In the genomic region with DNA sequence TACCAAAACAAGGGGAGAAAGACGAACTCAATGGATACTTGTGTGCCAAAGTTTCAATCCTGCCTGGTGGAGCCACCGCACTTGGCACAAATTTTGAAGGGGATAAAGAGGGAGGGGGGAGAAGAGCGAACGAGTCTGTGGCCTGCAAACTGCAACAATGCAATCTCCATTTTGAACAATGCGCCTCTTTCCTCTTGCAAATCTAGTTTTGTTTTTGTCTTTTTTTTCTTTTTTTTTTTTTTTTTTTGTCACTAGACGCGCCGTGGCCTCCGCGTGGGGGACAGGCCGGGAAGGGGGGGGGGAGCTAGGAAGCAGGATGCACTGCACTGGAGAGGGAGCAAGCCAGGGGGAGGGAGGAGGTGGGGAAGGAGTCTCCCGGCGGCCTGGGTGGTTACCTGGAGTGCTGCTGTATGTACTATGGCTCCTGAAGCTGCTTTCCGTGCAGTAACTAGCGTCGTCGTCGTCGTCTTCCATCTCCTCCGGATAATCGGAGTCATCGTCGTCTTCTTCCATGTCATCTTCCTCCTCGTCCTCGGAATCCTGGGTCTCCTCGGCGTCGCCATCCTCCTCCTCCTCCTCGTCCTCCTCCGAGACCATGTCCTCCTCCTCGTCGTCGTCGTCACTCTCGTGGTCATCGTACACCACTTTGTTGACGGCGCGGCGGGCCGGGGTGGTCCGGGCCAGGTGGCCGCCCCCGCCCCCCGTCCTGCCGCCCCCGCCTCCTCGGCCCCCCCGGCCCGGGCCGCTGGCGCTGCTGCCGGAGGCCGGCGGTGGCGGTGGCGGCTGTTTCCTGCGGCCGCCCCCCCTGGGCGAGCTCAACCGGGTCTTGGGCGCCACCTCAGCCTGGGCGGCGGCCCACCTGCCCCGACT, we compare ENCODE assay signal across 8 mouse cellular contexts. TPM values are rescaled to one million over a fixed set of nuclear protein-coding genes. Genes with fewer than 3 reads are reported as not detected.
A peak's percentile ranks its signal among the peaks of the same experiment; 100 is the strongest.
DNase-seq lines count a peak whose midpoint lies in the region; ATAC-seq and TF ChIP-seq lines count a peak whose summit lies in the region.

No protein-coding gene starts in this region.

- TF ChIP-seq POLR2A in olfactory bulb, adult 2 months (IDR thresholded peaks at IDR 0.05; ENCODE audit: insufficient read depth, low read depth, low read length), result peak; percentile 46; the same call in 1 of the 2 replicates
- 0 out of 2 replicates have a peak, but pooled peaks have one; percentile 16 for TF ChIP-seq POLR2A in thymus, adult 2 months (IDR thresholded peaks at IDR 0.05; ENCODE audit: control insufficient read depth, extremely low read depth, insufficient read depth, low read length, poor library complexity)

- peak overlapping the region; percentile 88 for H3K4me3 ChIP-seq in E14TG2a.4 (replicated peaks; ENCODE audit: low read length)
- peak overlapping the region; percentile 97 for H3K4me3 ChIP-seq in forebrain, embryonic 12.5 days (replicated peaks)
- H3K4me3 ChIP-seq in heart, postnatal 0 days (ENCODE audit: low read depth, low read length), result peak overlapping the region; percentile 84
- peak overlapping the region; percentile 79 for H3K4me3 ChIP-seq in lung, embryonic 15.5 days
- H3K4me3 ChIP-seq in olfactory bulb, adult 2 months (ENCODE audit: insufficient read depth, low read depth, low read length), result peak overlapping the region; percentile 82
- H3K4me3 ChIP-seq in thymus, adult 2 months (ENCODE audit: control insufficient read depth, insufficient read depth, low read length), result peak overlapping the region; percentile 60

- peak; percentile 40 for DNase-seq in c-Kit-positive CD71-positive TER-119-positive erythroid progenitor cells, embryonic 14.5 days (ENCODE audit: low spot score)
- DNase-seq in heart, postnatal 0 days (ENCODE audit: low spot score), result peak; percentile 58
- DNase-seq in kidney, postnatal 4 days, result peak; percentile 72 to 82
- DNase-seq in thymus, adult 2 months, result peak; percentile 66

- TF ChIP-seq EP300 in heart, postnatal 0 days (IDR thresholded peaks at IDR 0.05; ENCODE audit: low read depth), result no peak

- H3K9ac ChIP-seq in forebrain, embryonic 12.5 days, result peak overlapping the region; percentile 98
- peak overlapping the region; percentile 96 for H3K9ac ChIP-seq in heart, postnatal 0 days (replicated peaks; ENCODE audit: low read depth, low read length)
- H3K9ac ChIP-seq in lung, embryonic 15.5 days, result peak overlapping the region; percentile 87

- WGBS in forebrain, embryonic 12.5 days, result 0% methylated on average over 42 of the region's 65 CpGs
- WGBS in heart, postnatal 0 days, result 1% methylated on average over 50 of the region's 65 CpGs
- under 1% methylated on average over 34 of the region's 65 CpGs for WGBS in lung, embryonic 15.5 days
- WGBS in olfactory bulb, adult 2 months, result under 1% methylated on average over 62 of the region's 65 CpGs
- WGBS in thymus, adult 2 months, result 3% methylated on average over 59 of the region's 65 CpGs

- peaks cover 67% of the 10 kb centered on the region for H3K4me1 ChIP-seq in E14TG2a.4 (replicated peaks; ENCODE audit: low read depth, low read length)
- peaks cover 21% of the 10 kb centered on the region for H3K4me1 ChIP-seq in forebrain, embryonic 12.5 days
- H3K4me1 ChIP-seq in heart, postnatal 0 days (ENCODE audit: control insufficient read depth, insufficient read depth), result peaks cover 14% of the 10 kb centered on the region; the same call in 1 of the 2 replicates
- peaks cover 21% of the 10 kb centered on the region for H3K4me1 ChIP-seq in lung, embryonic 15.5 days
- peaks cover 10% of the 10 kb centered on the region for H3K4me1 ChIP-seq in olfactory bulb, adult 2 months (ENCODE audit: control insufficient read depth, insufficient read depth, low read length)
- H3K4me1 ChIP-seq in thymus, adult 2 months (replicated peaks; ENCODE audit: control insufficient read depth, insufficient read depth, low read length), result peaks cover 10% of the 10 kb centered on the region

- H3K27ac ChIP-seq in forebrain, embryonic 12.5 days, result peak overlapping the region; percentile 98
- peak overlapping the region; percentile 96 for H3K27ac ChIP-seq in heart, postnatal 0 days (ENCODE audit: low read depth)
- H3K27ac ChIP-seq in lung, embryonic 15.5 days, result peak overlapping the region; percentile 97
- peak overlapping the region; percentile 68 for H3K27ac ChIP-seq in olfactory bulb, adult 2 months (ENCODE audit: insufficient read depth, low read depth, low read length)
- peak overlapping the region; percentile 80 for H3K27ac ChIP-seq in thymus, adult 2 months (ENCODE audit: control insufficient read depth, insufficient read depth, low read length)

- H3K4me2 ChIP-seq in forebrain, embryonic 12.5 days, result peak overlapping the region; percentile 66
- H3K4me2 ChIP-seq in heart, postnatal 0 days (ENCODE audit: low read depth, low read length), result peak overlapping the region; percentile 93
- peak overlapping the region; percentile 73 for H3K4me2 ChIP-seq in lung, embryonic 15.5 days

- no peak for TF ChIP-seq CTCF in E14TG2a.4 (conservative IDR thresholded peaks at IDR 0.05; ENCODE audit: low read length)
- no peak for TF ChIP-seq CTCF in heart, postnatal 0 days (IDR thresholded peaks at IDR 0.05; ENCODE audit: low read depth)
- TF ChIP-seq CTCF in olfactory bulb, adult 2 months (IDR thresholded peaks at IDR 0.05; ENCODE audit: insufficient read depth, low read depth, low read length), result no peak
- TF ChIP-seq CTCF in thymus, adult 2 months (IDR thresholded peaks at IDR 0.05; ENCODE audit: borderline replicate concordance, control insufficient read depth, extremely low read depth, insufficient read depth, low read length, poor library complexity), result no peak

- H3K36me3 ChIP-seq in E14TG2a.4 (ENCODE audit: insufficient read depth, low read length), result peaks cover 20% of the 10 kb centered on the region; the same call in 1 of the 2 replicates
- no peaks in the 10 kb centered on the region; the same call in 1 of the 2 replicates for H3K36me3 ChIP-seq in forebrain, embryonic 12.5 days (replicated peaks)
- H3K36me3 ChIP-seq in heart, postnatal 0 days (replicated peaks; ENCODE audit: control insufficient read depth, insufficient read depth, low read length), result no peaks in the 10 kb centered on the region
- no peaks in the 10 kb centered on the region for H3K36me3 ChIP-seq in lung, embryonic 15.5 days
- H3K36me3 ChIP-seq in thymus, adult 2 months (ENCODE audit: control insufficient read depth, insufficient read depth, low read length), result no peaks in the 10 kb centered on the region

- ATAC-seq in forebrain, embryonic 12.5 days (ENCODE audit: low FRiP score), result peak; percentile 43
- peak; percentile 68 for ATAC-seq in heart, postnatal 0 days (ENCODE audit: insufficient read depth, low read depth)
- ATAC-seq in lung, embryonic 15.5 days (ENCODE audit: borderline replicate concordance, extremely low read depth, low FRiP score, low TSS enrichment), result peak; percentile 69

- no peaks in the 10 kb centered on the region for H3K27me3 ChIP-seq in E14TG2a.4 (ENCODE audit: insufficient read depth, low read length)
- no peaks in the 10 kb centered on the region for H3K27me3 ChIP-seq in forebrain, embryonic 12.5 days
- H3K27me3 ChIP-seq in heart, postnatal 0 days (ENCODE audit: control insufficient read depth, insufficient read depth, low read length), result no peaks in the 10 kb centered on the region
- H3K27me3 ChIP-seq in lung, embryonic 15.5 days, result no peaks in the 10 kb centered on the region
- H3K27me3 ChIP-seq in thymus, adult 2 months (ENCODE audit: control insufficient read depth, insufficient read depth, low read length), result no peaks in the 10 kb centered on the region

- H3K9me3 ChIP-seq in E14TG2a.4 (ENCODE audit: low read length), result no peaks in the 10 kb centered on the region
- no peaks in the 10 kb centered on the region for H3K9me3 ChIP-seq in forebrain, embryonic 12.5 days
- no peaks in the 10 kb centered on the region for H3K9me3 ChIP-seq in heart, postnatal 0 days (replicated peaks; ENCODE audit: control insufficient read depth, low read length)
- no peaks in the 10 kb centered on the region for H3K9me3 ChIP-seq in lung, embryonic 15.5 days

RNA-seq across cellular contexts. Expression of a gene that starts 0.8 kb away (rescaled TPM):
- 43.3 and 48.3 TPM in 2 replicates for polyA plus RNA-seq in forebrain, embryonic 12.5 days (2016; fragmentation: Nextera tagmentation; extraction: Ambion mirVana)
- 13.7 and 25.8 TPM in 2 replicates for total RNA-seq in heart, postnatal 0 days (2014; rRNA removed; ENCODE audit: low replicate concordance)
- 11.7 and 11.8 TPM in 2 replicates for polyA plus RNA-seq in heart, postnatal 0 days (2015; fragmentation: Nextera tagmentation; extraction: Ambion mirVana)
- polyA plus RNA-seq in lung, embryonic 15.5 days (2015; fragmentation: Nextera tagmentation; extraction: Ambion mirVana), result 28.6 and 30.1 TPM in 2 replicates
- 76.8 TPM in 1 of 2 replicates, not detected in the other for polyA plus RNA-seq in olfactory bulb, adult 2 months (2012; ENCODE audit: insufficient read depth, insufficient read length, low replicate concordance, missing spikeins)
- 58.4 and 66.1 TPM in 2 replicates for polyA plus RNA-seq in thymus, adult 2 months (2012; rRNA removed)

RNA-seq across cellular contexts. Expression of a gene that starts 58.1 kb away (rescaled TPM):
- polyA plus RNA-seq in forebrain, embryonic 12.5 days (2016; fragmentation: Nextera tagmentation; extraction: Ambion mirVana), result 67.3 and 69.4 TPM in 2 replicates
- total RNA-seq in heart, postnatal 0 days (2014; rRNA removed; ENCODE audit: low replicate concordance), result 53.5 and 85.3 TPM in 2 replicates
- 25.9 and 27.4 TPM in 2 replicates for polyA plus RNA-seq in heart, postnatal 0 days (2015; fragmentation: Nextera tagmentation; extraction: Ambion mirVana)
- polyA plus RNA-seq in lung, embryonic 15.5 days (2015; fragmentation: Nextera tagmentation; extraction: Ambion mirVana), result 55.6 and 57.2 TPM in 2 replicates
- polyA plus RNA-seq in olfactory bulb, adult 2 months (2012; ENCODE audit: insufficient read depth, insufficient read length, low replicate concordance, missing spikeins), result not detected in 2 replicates
- polyA plus RNA-seq in thymus, adult 2 months (2012; rRNA removed), result 11.7 and 12.8 TPM in 2 replicates

Comparison
In these comparisons a context has a peak if more than half of its experiments do, and no peak if none do; other contexts are left out.
1. Peak in every context shown above with its lines: DNase-seq, ATAC-seq, H3K4me3 ChIP-seq and H3K27ac ChIP-seq.